Mouse (Mus musculus): ENCODE measurements at regions not wholly inside any gene's neighbourhood (a gene's known extent, or its start where the extent isn't known, plus 50 kb on each side); places are given as distances from the start of the nearest gene placed in this dataset.

DNA sequence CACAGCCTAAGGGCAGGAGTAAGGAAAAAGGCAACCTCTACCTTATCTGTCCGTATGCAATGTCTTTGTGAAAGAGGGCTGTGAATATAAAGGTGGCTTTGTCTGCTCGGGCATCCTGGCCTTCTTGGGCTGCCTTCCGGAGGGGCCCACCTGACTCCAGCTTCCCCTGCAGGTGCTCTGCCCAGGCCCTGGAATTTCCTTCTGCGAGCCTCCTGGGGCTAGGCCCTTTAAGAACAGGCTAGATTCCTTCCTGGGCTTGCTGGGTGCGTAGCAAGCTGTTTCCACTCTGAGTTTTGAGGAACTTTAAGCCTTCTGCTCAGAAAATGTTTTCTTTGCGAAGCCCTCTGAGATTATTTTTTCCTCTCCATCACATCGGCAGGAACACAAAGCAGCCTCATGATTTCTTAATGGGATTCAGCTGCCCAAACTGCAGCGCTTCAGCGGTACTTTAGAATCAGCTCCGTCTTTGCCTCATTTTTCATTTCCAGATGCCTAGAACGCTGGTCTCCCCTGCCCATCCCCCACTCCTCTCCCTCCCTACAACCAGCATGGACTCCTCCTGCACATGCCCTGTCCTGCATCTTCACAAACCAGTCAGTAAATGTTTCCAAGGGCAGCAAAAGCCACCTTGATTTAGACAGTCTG, 72.9 kb upstream of the Frmd6 start:
- TF ChIP-seq CTCF (IDR thresholded peaks at IDR 0.05; ENCODE audit: insufficient read depth, low read length): no peak
- TF ChIP-seq POLR2A (IDR thresholded peaks at IDR 0.05; ENCODE audit: borderline replicate concordance, extremely low read depth, low read depth, low read length): no peak
